Mouse (Mus musculus) macrophage (primary cell): ENCODE measurements around the gene Ddx52. TPM values are rescaled to one million over a fixed set of nuclear protein-coding genes. Genes with fewer than 3 reads are reported as not detected.

ENCODE experiments used
- H3K27ac ChIP-seq: fragments of 350-480 bp; formaldehyde crosslinking; 2 replicates; pipeline ENCODE4 v1.9.0; 2021
- H3K36me3 ChIP-seq: fragments of 350-480 bp; formaldehyde crosslinking; 2 replicates; pipeline ENCODE4 v1.9.0; 2021; ENCODE audit errors: inconsistent target
- H3K4me3 ChIP-seq: fragments of 350-480 bp; formaldehyde crosslinking; 2 replicates; pipeline ENCODE4 v1.9.0; 2021; ENCODE audit errors: inconsistent target
- H3K79me2 ChIP-seq: fragments of 350-480 bp; formaldehyde crosslinking; 2 replicates; pipeline ENCODE4 v1.9.0; 2021; ENCODE audit errors: inconsistent target
- WGBS: methylation state at CpG from one replicate; pipeline ENCODE4 v1.1.7; 2026; ENCODE audit warnings: inconsistent platforms; ENCODE audit not compliant: missing documents; 5-methylcytosine and 5-hydroxymethylcytosine counted together
- polyA plus RNA-seq: library from polyadenylated mRNA; stranded (reverse); fragments of 250-400 nt; gene quantifications from 3 replicates; pipeline ENCODE4 v1.2.4, GENCODE M21; 2018; ENCODE audit warnings: inconsistent platforms

The Ddx52 gene
- polyA plus RNA-seq, 1 experiment from 2014 or later = 26.8 TPM

DNA sequence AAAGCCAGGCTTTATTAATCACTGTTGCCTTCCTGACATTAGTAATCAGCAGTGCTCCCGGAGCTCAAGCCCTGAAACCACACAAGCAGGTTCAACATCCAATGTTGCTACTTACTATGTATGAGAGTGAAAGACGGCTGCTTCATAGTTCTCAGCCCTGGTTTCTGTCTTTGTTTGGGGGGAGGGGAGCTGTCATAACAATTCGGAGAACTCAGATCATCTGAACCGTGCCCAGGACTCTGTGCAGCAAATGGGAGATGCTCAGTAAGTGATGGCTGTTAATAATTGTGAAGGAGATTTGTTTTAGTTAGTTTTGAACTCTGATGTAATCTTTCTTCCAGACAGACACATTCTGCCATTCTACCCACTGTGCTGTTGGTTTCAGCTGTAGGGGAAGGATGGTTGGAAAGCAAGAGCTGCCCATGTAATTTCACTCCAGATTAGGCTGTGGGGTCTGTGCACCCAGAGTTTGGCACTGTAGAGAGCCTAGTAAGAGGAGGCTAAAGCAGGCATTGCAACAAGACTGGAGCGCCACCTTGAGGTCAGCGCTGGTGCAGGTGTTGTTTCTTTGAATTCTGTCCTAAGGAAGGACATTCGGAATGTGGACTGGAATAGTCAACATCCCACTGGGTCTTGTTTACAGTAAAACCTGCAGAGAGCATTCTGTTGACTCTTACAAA is 5.7 kb upstream of the Ddx52 start:
- no peaks in the 10 kb centered on the region for H3K36me3 ChIP-seq
- no peak overlapping the region for H3K27ac ChIP-seq
- WGBS = 36% methylated on average over 5 of the region's 7 CpGs
- no peaks in the 10 kb centered on the region for H3K79me2 ChIP-seq
- no peak overlapping the region for H3K4me3 ChIP-seq

DNA sequence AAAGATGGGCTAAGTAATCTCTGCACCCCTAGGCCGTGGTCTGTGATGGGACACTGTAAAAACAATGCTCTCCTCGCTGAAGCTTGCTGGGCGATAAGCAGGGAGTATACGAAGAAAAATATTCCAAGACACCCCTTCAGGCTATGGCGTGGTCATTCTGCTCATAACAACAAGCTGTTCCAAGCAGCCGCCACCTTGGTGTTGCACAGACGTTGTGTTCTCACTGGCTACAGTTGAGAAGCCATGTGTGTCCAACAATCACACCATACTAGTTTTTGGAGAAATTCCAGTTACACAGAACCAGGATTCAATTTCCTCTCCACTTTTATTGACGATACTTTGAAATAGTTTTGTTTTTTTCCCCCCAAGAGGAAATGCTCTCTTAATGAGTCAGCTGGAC is 3.3 kb upstream of the Ddx52 start:
- Histone ChIP-seq H3K27ac (no peak overlapping the region), H3K4me3 (no peak overlapping the region), H3K36me3 (no peaks in the 10 kb centered on the region), H3K79me2 (peaks cover 16% of the 10 kb centered on the region)
- WGBS = 77% methylated on average over 8 of the region's 8 CpGs

DNA sequence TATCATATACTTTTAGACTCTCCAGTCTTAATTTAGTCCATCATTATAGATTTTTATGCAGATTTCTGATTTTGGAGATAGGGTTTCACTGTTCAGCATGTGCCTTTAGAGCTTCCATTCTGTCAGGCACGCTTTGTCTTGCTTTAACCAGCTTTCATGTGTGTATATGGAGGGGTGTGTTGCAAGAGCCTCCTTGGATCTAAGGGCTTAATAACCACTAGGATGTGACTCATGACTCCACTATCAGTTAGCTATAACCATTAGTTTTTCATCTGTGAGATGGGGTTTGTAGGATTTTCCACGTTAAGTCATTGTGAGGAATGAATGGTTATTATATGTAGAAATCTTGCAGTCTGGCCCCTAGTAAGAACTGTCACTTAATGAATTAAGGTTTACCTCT is 15.0 kb downstream of the Ddx52 start:
- Histone ChIP-seq H3K79me2 (no peaks in the 10 kb centered on the region), H3K27ac (no peak overlapping the region)
- 95% methylated on average over 2 of the region's 2 CpGs for WGBS

DNA sequence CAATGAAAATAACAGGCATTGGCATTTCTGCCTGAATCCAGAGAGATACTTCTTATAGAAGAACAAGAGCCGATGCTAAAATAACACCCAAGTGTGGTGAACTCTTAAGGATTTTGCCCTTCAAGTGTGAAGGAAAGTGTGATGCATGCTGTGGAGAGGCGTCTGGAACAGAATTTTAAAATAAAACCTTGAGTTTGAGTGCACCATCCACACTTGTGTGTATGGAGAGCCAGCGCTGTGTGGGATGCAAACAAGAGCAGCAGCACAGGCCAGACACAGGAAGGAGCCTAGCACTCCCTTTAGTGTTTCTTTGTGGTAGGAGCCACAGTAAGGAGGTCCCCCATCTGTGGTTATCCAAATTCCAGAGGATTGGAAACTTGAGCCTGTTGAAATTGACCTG is 20.1 kb downstream of the Ddx52 start:
- no peaks in the 10 kb centered on the region; the same call in 1 of the 2 replicates for H3K79me2 ChIP-seq
- H3K4me3 ChIP-seq = no peak overlapping the region
- 98% methylated on average over 3 of the region's 3 CpGs for WGBS
- H3K36me3 ChIP-seq = peaks cover 38% of the 10 kb centered on the region
- no peak overlapping the region for H3K27ac ChIP-seq

More for the DNA sequence above, 15.0 kb downstream of the Ddx52 start:
- Histone ChIP-seq H3K4me3 (no peak overlapping the region), H3K36me3 (peaks cover 78% of the 10 kb centered on the region)

DNA sequence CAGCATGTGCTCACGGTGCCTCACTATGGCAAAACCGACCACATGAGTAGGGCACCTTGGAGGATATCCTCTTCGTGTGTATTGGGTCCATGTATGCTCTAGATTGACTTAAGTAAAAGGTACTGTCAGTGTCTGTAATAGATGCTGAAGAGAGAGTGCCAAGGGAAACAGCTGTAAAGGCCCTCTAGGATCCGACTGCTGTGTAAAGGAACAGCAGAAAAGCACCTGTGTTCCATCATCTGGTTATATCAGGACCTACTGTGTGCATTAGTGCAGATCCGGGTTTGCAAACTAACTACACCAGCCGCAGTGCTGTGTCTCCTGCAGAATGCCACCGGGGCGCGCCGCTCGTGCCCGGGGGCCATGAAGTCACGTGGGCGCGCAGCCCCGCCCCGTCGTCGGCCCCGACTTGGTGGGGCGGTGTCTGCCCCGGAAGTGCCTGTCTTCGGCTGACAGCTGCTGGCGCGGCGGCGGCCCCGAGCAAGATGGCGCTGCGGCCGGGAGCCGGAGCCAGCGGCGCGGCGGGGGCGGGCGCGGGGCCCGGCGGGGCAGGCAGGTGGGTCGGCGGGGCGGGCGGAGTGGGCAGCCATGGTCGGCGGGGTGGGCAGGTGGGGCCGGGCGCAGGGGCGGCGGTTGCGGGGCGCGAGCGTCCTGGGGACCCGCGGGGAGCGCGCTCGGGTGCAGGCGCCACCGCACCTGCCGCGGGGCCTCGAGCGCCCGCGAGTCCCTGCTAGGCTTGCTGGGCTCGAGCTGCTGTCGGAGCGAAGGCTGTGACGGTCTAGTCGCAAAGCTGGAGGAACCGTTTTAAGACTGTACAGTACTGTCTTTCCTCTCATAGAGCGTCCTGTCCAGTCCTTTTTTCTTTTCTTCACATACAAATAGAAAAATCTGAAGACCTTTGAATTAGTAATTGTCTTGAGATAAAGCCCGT is 22.4 kb downstream of the Ddx52 start, which contains the start of gene Synrg:
TSS of gene Synrg (plus strand) at position 438 of the 931 bp plus-strand sequence.
- WGBS = 2% methylated on average over 59 of the region's 76 CpGs
- Histone ChIP-seq H3K79me2 (no peaks in the 10 kb centered on the region; the same call in 1 of the 2 replicates), H3K4me3 (peak within 1 kb of the TSS; percentile 50), H3K27ac (no peak within 1 kb of the TSS), H3K36me3 (peaks cover 31% of the 10 kb centered on the region)

DNA sequence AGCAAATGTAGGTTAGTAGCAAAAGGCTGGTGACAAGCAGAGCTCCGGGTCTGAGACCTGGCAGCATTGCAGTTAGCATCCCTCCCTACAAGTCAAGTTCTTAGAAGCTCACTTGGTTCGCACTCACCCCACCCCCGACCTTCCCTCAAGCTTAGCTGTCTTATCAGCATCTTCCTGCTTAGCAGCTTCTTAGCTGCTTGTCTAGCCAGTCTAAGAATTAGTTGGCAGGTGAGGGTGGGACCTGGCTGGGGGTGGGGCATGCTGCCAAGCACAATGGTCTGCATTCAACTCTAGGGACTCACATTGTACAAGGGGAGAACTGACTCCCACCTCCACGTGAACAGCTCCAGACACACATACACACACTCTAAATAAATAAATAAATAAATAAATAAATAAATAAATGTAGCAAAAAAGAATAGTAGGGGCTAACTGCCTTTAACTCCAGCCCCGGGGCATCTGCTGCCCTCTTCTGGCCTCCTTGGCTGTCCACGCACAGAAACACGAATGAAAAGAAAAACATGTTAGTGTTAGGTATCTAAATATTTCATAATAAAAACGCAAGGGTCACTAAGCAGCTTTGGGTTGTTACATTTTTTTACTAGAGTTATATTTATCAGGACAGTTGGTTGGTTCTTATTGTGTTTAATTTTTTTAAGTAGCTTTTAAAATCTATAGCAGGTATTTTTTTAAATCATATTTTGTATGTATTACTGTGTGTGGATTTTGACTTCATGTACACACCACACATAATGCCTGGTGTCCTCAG is 25.8 kb downstream of the Ddx52 start:
- 78% methylated on average over 8 of the region's 8 CpGs for WGBS
- Histone ChIP-seq H3K36me3 (peaks cover 3% of the 10 kb centered on the region; the same call in 1 of the 2 replicates), H3K27ac (no peak overlapping the region), H3K4me3 (no peak overlapping the region), H3K79me2 (no peaks in the 10 kb centered on the region; the same call in 1 of the 2 replicates)

DNA sequence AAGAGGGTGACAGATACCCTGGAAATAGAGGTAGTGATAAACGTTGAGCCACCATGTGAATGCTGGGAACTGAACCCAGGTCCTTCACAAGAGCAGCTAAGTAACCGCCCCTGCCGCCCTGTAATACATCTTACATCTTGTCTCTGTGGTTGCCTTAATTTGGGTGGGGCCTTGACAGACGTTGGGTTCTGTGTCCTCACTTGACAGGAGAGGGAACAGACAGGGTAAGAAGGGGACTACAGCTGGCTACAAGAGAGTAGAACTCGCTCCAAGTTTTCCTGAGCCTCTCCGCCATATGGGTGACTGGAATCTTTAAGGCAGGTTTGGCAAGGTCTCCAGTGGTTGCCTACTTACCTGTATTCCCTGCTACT is 26.3 kb downstream of the Ddx52 start:
- Histone ChIP-seq H3K4me3 (no peak overlapping the region), H3K27ac (no peak overlapping the region), H3K79me2 (no peaks in the 10 kb centered on the region; the same call in 1 of the 2 replicates), H3K36me3 (peaks cover 7% of the 10 kb centered on the region; the same call in 1 of the 2 replicates)
- WGBS = 90% methylated on average over 6 of the region's 6 CpGs

DNA sequence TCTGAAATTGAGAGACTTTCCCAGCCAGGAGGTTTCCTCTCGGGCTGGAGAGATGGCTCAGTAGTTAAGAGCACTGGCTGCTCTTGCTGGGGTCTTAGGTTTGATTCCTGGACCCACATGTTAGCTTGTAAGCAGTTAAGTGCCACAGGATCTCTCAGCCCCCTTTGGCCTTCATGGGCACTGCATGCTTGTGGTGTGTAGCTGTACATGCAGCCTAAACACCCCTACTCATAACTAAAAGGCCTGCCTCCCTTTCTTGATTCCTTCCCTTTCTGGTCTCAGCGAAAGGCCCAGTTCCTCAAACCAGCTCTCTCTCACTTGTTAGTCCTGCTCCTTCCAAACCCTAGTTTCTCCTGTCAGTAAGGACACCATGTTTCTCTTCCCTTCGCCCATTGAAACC is 27.2 kb downstream of the Ddx52 start:
- Histone ChIP-seq H3K79me2 (no peaks in the 10 kb centered on the region; the same call in 1 of the 2 replicates), H3K27ac (no peak overlapping the region), H3K36me3 (peaks cover 7% of the 10 kb centered on the region; the same call in 1 of the 2 replicates), H3K4me3 (no peak overlapping the region)
- WGBS = 71% methylated on average over 3 of the region's 3 CpGs

DNA sequence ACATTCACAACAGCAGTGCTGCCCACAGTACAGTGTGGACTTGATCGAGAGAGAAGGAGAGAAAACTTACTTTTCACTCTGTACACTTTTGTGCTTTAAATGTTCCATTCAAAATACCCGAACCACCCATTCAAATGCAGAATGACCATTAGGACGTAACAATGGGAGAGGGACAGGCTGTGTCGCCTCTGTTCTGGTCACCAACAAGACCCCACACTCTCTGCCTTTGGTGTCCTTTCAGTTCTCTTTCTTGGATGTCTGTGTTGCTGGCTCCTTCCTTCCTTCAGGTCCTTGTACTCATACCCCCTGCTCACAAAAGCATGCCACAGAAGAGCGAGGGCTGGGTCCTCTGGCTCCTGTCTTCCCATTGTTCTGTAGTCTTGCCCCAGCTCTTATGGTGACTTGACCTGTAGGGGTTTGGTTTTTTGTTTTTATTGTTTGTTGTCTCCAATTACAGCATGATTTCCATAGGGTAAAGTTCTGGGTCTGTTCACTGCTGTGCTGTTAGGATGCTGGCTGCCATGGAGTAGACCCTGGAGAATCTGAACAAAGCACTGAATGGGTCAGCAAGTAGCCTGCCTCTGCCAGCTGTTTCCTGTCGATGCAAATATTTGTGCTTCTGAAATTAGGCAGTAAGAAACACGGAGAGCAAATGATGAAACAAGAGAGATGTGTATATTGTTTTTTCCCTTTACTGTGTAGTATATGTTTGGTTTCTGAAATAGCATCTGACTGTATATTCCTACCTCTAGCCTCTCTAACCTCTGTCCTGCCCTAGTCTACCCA is 32.9 kb downstream of the Ddx52 start:
- Histone ChIP-seq H3K36me3 (peaks cover 42% of the 10 kb centered on the region), H3K4me3 (no peak overlapping the region), H3K79me2 (no peaks in the 10 kb centered on the region; the same call in 1 of the 2 replicates), H3K27ac (no peak overlapping the region)
- 85% methylated on average over 7 of the region's 7 CpGs for WGBS

DNA sequence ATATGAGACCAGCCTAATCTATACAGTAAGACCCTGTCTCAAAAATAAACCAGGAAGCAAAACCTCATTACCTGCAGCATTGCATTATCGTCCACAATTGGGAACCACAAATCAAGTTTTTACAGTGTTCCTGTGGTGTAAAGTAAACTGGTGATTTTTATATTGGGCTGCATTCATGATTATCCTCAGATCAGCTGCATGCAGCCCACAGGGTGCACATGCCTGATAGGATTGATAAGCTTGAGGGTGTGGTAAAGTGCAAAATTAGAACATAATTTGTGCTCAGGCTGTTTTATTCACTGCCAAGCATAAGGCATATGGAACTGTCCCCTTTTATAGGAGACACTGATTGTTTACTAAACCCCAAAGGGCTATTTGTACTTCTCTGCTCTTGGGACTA is 33.6 kb downstream of the Ddx52 start:
- Histone ChIP-seq H3K27ac (no peak overlapping the region), H3K36me3 (peaks cover 49% of the 10 kb centered on the region), H3K4me3 (no peak overlapping the region), H3K79me2 (no peaks in the 10 kb centered on the region)
- 100% methylated on average over 1 of the region's 1 CpGs for WGBS

DNA sequence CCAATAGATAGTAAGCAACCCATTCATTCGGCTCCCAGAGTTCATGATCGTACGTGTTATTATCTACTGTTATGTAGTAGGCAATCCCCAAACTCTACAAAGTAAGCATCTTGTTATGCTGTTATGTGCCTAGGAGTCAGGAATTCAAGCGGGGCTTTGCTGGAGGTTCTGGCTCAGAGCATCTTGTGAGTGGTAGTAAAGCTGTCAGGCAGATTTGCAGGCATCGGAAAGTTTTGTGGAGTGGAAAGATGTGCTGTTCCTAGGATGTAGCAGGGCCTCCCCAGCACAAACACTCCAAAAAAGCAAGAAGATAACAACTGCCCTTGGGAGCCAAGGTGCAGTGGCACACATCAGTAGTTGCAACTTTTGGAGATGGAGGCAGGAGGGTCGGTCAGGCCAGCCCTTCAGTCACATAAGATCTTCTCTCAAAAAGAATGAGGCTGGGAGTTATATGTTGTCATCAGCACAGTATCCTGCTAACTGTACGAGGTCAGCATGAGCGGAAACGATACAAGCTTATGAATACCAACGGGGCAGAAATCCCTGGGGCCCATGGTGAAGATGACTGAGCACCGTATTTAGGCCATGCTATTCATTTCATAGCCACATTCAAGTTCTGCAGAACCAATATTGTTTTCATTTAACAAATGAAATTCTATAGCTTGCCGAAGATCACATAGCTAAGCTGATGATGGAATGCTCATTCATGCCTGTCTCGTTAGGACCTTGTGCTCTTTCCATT is 34.5 kb downstream of the Ddx52 start:
- Histone ChIP-seq H3K4me3 (no peak overlapping the region), H3K79me2 (no peaks in the 10 kb centered on the region), H3K36me3 (peaks cover 53% of the 10 kb centered on the region), H3K27ac (no peak overlapping the region)
- 93% methylated on average over 13 of the region's 13 CpGs for WGBS

DNA sequence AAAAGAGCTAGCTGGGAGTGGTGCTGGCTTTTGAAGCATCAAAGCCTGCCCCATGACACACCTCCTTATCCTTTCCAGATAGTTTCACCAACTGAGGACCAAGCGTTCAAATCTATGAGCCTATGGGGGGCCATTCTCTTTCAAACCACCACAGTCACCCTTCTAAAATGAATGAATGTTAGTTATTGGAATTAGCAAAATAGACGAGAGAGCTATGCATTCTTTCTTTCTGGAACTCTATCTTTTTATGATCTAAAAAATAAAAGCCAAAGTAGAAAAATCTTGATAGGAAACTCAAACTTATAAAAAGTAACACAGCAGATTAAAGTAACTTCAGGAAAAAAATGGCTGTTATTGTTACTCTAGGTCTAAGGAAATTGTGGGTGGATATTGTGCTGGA is 35.9 kb downstream of the Ddx52 start:
- H3K79me2 ChIP-seq = no peaks in the 10 kb centered on the region
- H3K27ac ChIP-seq = no peak overlapping the region
- H3K4me3 ChIP-seq = no peak overlapping the region
- 100% methylated on average over 2 of the region's 2 CpGs for WGBS
- peaks cover 61% of the 10 kb centered on the region for H3K36me3 ChIP-seq

DNA sequence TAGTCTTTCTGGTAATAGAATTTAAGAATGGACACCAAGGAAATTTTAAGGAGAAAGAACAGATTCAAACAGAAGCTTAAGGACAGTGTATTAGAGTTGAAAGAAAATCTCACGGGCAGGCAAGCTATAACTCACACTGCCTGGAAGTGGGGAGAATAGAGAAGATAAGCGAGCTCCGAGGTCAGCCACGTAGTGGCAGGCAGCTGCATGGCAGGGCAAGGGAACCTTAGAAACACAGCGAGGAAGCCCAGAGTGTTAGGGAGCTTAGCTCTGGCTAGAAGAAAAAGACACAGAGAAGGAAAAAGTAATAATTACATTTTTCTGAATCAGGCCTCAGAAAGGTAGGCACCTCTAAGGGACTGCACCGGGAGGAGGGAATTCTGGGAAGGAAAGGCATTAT is 38.1 kb downstream of the Ddx52 start:
- H3K36me3 ChIP-seq = peaks cover 65% of the 10 kb centered on the region
- no peaks in the 10 kb centered on the region for H3K79me2 ChIP-seq
- H3K27ac ChIP-seq = no peak overlapping the region
- H3K4me3 ChIP-seq = no peak overlapping the region
- 100% methylated on average over 6 of the region's 6 CpGs for WGBS
